Mouse (Mus musculus) naive thymus-derived CD4-positive, alpha-beta T cell, adult 5 months (primary cell): ENCODE data around the gene Esp8. TPM values are rescaled to one million over a fixed set of nuclear protein-coding genes. Genes with fewer than 3 reads are reported as not detected.

ENCODE experiments used
- polyA plus RNA-seq: library from polyadenylated mRNA; unstranded; fragments of 100-300 nt; shearing (Covaris generic); gene quantifications from one replicate; pipeline ENCODE4 v1.2.1, GENCODE M21; 2017

Esp8 gene
- not detected for polyA plus RNA-seq

DNA sequence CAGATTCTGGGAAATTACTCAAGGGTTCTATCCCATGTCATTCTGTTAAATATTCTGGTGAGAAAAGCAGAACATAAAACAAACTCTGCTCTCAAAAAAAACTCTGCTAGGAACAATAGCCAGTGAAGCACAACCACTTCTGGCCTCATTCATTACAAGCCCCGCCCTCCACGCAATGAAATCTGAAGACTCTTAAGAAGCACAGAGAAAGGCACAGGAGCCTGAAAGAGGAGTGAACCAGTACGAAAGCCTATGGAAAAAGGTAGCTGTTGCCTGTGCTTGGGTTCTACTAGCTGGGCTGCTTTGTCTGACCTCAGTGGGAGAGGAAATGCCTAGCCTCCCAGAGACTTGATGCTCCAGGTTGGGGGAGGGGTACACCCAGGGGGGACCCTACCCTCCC lies at the start of gene Esp8:
TSS of gene Esp8 (plus strand) at position 205 of the 400 bp plus-strand sequence.

DNA sequence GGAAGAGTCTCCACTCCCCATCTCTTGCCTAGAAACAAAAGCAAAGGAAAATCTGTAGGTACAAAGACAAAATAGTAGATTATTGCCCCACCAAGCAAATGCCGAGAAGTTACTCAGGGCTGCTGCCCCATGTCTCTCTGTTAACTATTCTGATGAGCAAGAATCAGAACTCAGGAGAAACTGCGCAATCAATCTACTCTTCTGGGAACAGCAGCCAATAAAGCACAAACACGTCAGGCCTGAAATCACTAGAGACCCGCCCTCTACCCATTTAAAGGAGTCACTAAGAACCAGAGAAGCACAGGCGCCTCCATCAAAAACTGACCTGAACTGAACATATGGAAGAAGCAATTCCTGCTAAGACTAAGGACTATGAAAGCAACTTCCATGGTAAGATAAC lies 41.4 kb downstream of the Esp8 start, which contains the start of gene Esp6:
TSS of gene Esp6 (plus strand) at position 301 of the 400 bp plus-strand sequence.

Other genes starting within 250 kb of the Esp8 start
- gene Crisp1, start 200.8 kb upstream of the Esp8 start, polyA plus RNA-seq: not detected
- gene Esp6, start 41.5 kb downstream of the Esp8 start, polyA plus RNA-seq: not detected
- not detected for gene Esp4, start 78.6 kb downstream of the Esp8 start, polyA plus RNA-seq
- gene Esp3, start 112.1 kb downstream of the Esp8 start, polyA plus RNA-seq: not detected
- gene Esp1, start 207.1 kb downstream of the Esp8 start, polyA plus RNA-seq: not detected